Mouse (Mus musculus) MEL (cell line): ENCODE results near the gene Slc4a2. TPM values are rescaled to one million over a fixed set of nuclear protein-coding genes. Genes with fewer than 3 reads are reported as not detected.
A peak's percentile ranks its signal among the peaks of the same experiment; 100 is the strongest.

ENCODE experiments used
- DNase-seq: peaks from one replicate; pipeline ENCODE4 v3.0.0; 2011; ENCODE audit warnings: low read depth, low spot score
- H3K27ac ChIP-seq: 2 replicates; pipeline ENCODE4 v1.5.1; 2012; ENCODE audit warnings: low read depth, mild to moderate bottlenecking, control low read depth, low read length, moderate library complexity; ENCODE audit not compliant: control insufficient read depth
- H3K27me3 ChIP-seq, 2 experiments: fragments of 150-350 bp in 1 of 2; sonication (generic) in 1 of 2; 2 replicates each; pipeline ENCODE4 v1.6.1; 2012; ENCODE audit warnings: low read length in 2 of 2, mild to moderate bottlenecking in 2 of 2, improper control_type of control experiment in 1 of 2, moderate library complexity in 1 of 2; ENCODE audit not compliant: insufficient read depth in 2 of 2, control insufficient read depth in 1 of 2
- H3K36me3 ChIP-seq, 2 experiments: 2 replicates each; pipeline ENCODE4 v1.6.1; 2012 to 2014; ENCODE audit warnings: low read length in 2 of 2, improper control_type of control experiment in 1 of 2, inconsistent platforms in 1 of 2, mild to moderate bottlenecking in 1 of 2; ENCODE audit not compliant: insufficient read depth in 2 of 2, control insufficient read depth in 1 of 2
- H3K4me1 ChIP-seq, 2 experiments: fragments of 150-350 bp in 1 of 2; sonication (generic) in 1 of 2; 2 replicates each; pipeline ENCODE4 v1.6.1; 2012; ENCODE audit warnings: low read length in 2 of 2, improper control_type of control experiment in 1 of 2, mild to moderate bottlenecking in 1 of 2; ENCODE audit not compliant: insufficient read depth in 2 of 2, control insufficient read depth in 1 of 2
- H3K4me3 ChIP-seq, 2 experiments: fragments of 150-350 bp in 1 of 2; sonication (generic) in 1 of 2; 2 replicates each; pipeline ENCODE4 v1.5.1; 2012; ENCODE audit warnings: low read depth in 2 of 2, low read length in 2 of 2, mild to moderate bottlenecking in 2 of 2, moderate library complexity in 2 of 2, control low read depth in 1 of 2, improper control_type of control experiment in 1 of 2; ENCODE audit not compliant: control insufficient read depth in 1 of 2, insufficient read depth in 1 of 2
- H3K79me2 ChIP-seq: 2 replicates; pipeline ENCODE4 v1.6.1; 2012; ENCODE audit warnings: mild to moderate bottlenecking, low read length, moderate library complexity; ENCODE audit not compliant: control insufficient read depth, poor library complexity, insufficient read depth
- H3K9ac ChIP-seq: 2 replicates; pipeline ENCODE4 v1.6.1; 2012; ENCODE audit warnings: low read depth, mild to moderate bottlenecking, control low read depth, low read length, moderate library complexity; ENCODE audit not compliant: control insufficient read depth, poor library complexity, severe bottlenecking
- H3K9me3 ChIP-seq: fragments of 150-350 bp; sonication (generic); replicated peaks from 2 replicates; pipeline ENCODE4 v1.6.1; 2012; ENCODE audit warnings: mild to moderate bottlenecking, low read length, improper control_type of control experiment, moderate library complexity; ENCODE audit not compliant: insufficient read depth
- BHLHE40 ChIP-seq: IDR thresholded peaks from 2 replicates; pipeline ENCODE4 v1.6.1; 2012; ENCODE audit warnings: low read depth, mild to moderate bottlenecking, inconsistent platforms, low read length, improper control_type of control experiment, borderline replicate concordance
- CHD1 ChIP-seq: IDR thresholded peaks from 2 replicates; pipeline ENCODE4 v1.6.1; 2012; ENCODE audit warnings: low read depth, mild to moderate bottlenecking, inconsistent platforms, low read length, improper control_type of control experiment
- CHD2 ChIP-seq: IDR thresholded peaks from 2 replicates; pipeline ENCODE4 v1.6.1; 2011; ENCODE audit warnings: low read length, improper control_type of control experiment
- EP300 ChIP-seq, 2 experiments: IDR thresholded peaks; 2 replicates each; pipeline ENCODE4 v1.6.1; 2011; ENCODE audit warnings: improper control_type of control experiment in 2 of 2, low read length in 2 of 2, low read depth in 1 of 2, mild to moderate bottlenecking in 1 of 2
- ETS1 ChIP-seq: IDR thresholded peaks from 2 replicates; pipeline ENCODE4 v1.6.1; 2012; ENCODE audit warnings: low read depth, mild to moderate bottlenecking, inconsistent platforms, low read length, improper control_type of control experiment, moderate library complexity
- GABPA ChIP-seq: IDR thresholded peaks from 2 replicates; pipeline ENCODE4 v1.6.1; 2012; ENCODE audit warnings: low read depth, mild to moderate bottlenecking, inconsistent platforms, low read length, improper control_type of control experiment, moderate library complexity
- GATA1 ChIP-seq: IDR thresholded peaks from 2 replicates; pipeline ENCODE4 v1.6.1; 2011; ENCODE audit warnings: low read depth, low read length, improper control_type of control experiment
- HCFC1 ChIP-seq: IDR thresholded peaks from 2 replicates; pipeline ENCODE4 v1.6.1; 2012; ENCODE audit warnings: low read depth, mild to moderate bottlenecking, inconsistent platforms, low read length, improper control_type of control experiment, moderate library complexity
- JUND ChIP-seq: IDR thresholded peaks from 2 replicates; pipeline ENCODE4 v1.6.1; 2011; ENCODE audit warnings: low read depth, mild to moderate bottlenecking, improper control_type of control experiment, low read length
- MAX ChIP-seq: IDR thresholded peaks from 2 replicates; pipeline ENCODE4 v1.6.1; 2011; ENCODE audit warnings: low read length, improper control_type of control experiment
- MEF2A ChIP-seq: IDR thresholded peaks from 2 replicates; pipeline ENCODE4 v1.6.1; 2014; ENCODE audit warnings: low read depth, mild to moderate bottlenecking, inconsistent platforms, low read length, improper control_type of control experiment; ENCODE audit not compliant: poor library complexity, insufficient replicate concordance, severe bottlenecking; ENCODE audit errors: extremely low read depth
- MYB ChIP-seq: IDR thresholded peaks from 2 replicates; pipeline ENCODE4 v1.6.1; 2011; ENCODE audit warnings: mild to moderate bottlenecking, low read depth, low read length, improper control_type of control experiment
- MYC ChIP-seq: IDR thresholded peaks from 2 replicates; pipeline ENCODE4 v1.6.1; 2011; ENCODE audit warnings: low read depth, mild to moderate bottlenecking, low read length, improper control_type of control experiment, moderate library complexity
- NELFE ChIP-seq: IDR thresholded peaks from 2 replicates; pipeline ENCODE4 v1.6.1; 2011; ENCODE audit warnings: low read depth, low read length, improper control_type of control experiment
- POLR2AphosphoS5 ChIP-seq: IDR thresholded peaks from 2 replicates; pipeline ENCODE4 v1.6.1; 2012; ENCODE audit warnings: low read depth, borderline replicate concordance, mild to moderate bottlenecking, inconsistent platforms, low read length, moderate library complexity, mixed read lengths
- RCOR1 ChIP-seq: IDR thresholded peaks from 2 replicates; pipeline ENCODE4 v1.6.1; 2012; ENCODE audit warnings: low read depth, mild to moderate bottlenecking, inconsistent platforms, low read length, improper control_type of control experiment
- TAL1 ChIP-seq: IDR thresholded peaks from 2 replicates; pipeline ENCODE4 v1.6.1; 2012; ENCODE audit warnings: mild to moderate bottlenecking, inconsistent platforms, low read length, moderate library complexity, mixed read lengths
- TBP ChIP-seq: IDR thresholded peaks from 2 replicates; pipeline ENCODE4 v1.8.0; 2011; ENCODE audit warnings: low read depth, low read length, improper control_type of control experiment
- USF1 ChIP-seq: IDR thresholded peaks from 2 replicates; pipeline ENCODE4 v1.6.1; 2014; ENCODE audit warnings: low read depth, mild to moderate bottlenecking, inconsistent platforms, low read length, improper control_type of control experiment, moderate library complexity
- USF2 ChIP-seq, 2 experiments: IDR thresholded peaks; 2 replicates each; pipeline ENCODE4 v1.6.1; 2011 to 2012; ENCODE audit warnings: improper control_type of control experiment in 2 of 2, low read length in 2 of 2, borderline replicate concordance in 1 of 2, inconsistent platforms in 1 of 2, low read depth in 1 of 2, mild to moderate bottlenecking in 1 of 2; ENCODE audit not compliant: insufficient read depth in 1 of 2
- ZKSCAN1 ChIP-seq: IDR thresholded peaks from 2 replicates; pipeline ENCODE4 v1.6.1; 2012; ENCODE audit warnings: low read depth, mild to moderate bottlenecking, inconsistent platforms, low read length, improper control_type of control experiment, moderate library complexity
- polyA plus RNA-seq, 2 experiments: library from polyadenylated mRNA; stranded (reverse) in 1 of 2; unstranded in 1 of 2; fragments of >175 nt in 1 of 2; fragments of >200 nt in 1 of 2; gene quantifications; 2 replicates each; pipeline versions ENCODE4 v1.2.1 to v1.2.4; 2012; ENCODE audit warnings: low replicate concordance in 2 of 2, low read depth in 1 of 2; ENCODE audit not compliant: insufficient read length in 2 of 2, insufficient read depth in 1 of 2, missing spikeins in 1 of 2
- total RNA-seq: library from RNA; depleted of rRNA; stranded (reverse); fragments of 300-350 nt; gene quantifications from 2 replicates; pipeline ENCODE4 v1.2.3, GENCODE M21; 2012

The Slc4a2 gene
- total and polyA plus RNA-seq, 3 experiments = 20.9 to 56.3 TPM; not detected in 1

- TF ChIP-seq USF2 (IDR thresholded peaks at IDR 0.05; ENCODE audit: borderline replicate concordance in 1 of 2, insufficient read depth in 1 of 2, low read depth in 1 of 2, low read length in 2 of 2) (no peak), CHD2 (no peak), MYB (0 out of 2 replicates have a peak, but pooled peaks have one; percentile 21), POLR2AphosphoS5 (no peak), HCFC1 (no peak; the same call in 1 of the 2 replicates), BHLHE40 (no peak), ZKSCAN1 (no peak), GATA1 (peak; percentile 83), JUND (no peak), ETS1 (peak; percentile 53; the same call in 1 of the 2 replicates), USF1 (no peak), NELFE (0 out of 2 replicates have a peak, but pooled peaks have one; percentile 38), MAX (no peak), CHD1 (no peak)
Observed at GRCm38 (mm10) chr5:24378700-24379099, 44.9 kb upstream of the Slc4a2 start (continued).

- H3K9me3 ChIP-seq = no peaks in the 10 kb centered on the region
- peak overlapping the region; percentile 2 to 7; a peak in 1 of 4 replicates for H3K4me3 ChIP-seq
- peaks cover 22 to 66% of the 10 kb centered on the region in 2 experiments for H3K4me1 ChIP-seq
- peak overlapping the region; percentile 26 for H3K9ac ChIP-seq
- H3K79me2 ChIP-seq = no peaks in the 10 kb centered on the region; the same call in 1 of the 2 replicates
- H3K27ac ChIP-seq = peak overlapping the region; percentile 77
- 0 out of 2 replicates have a peak, but pooled peaks have one; percentile 25 for TF ChIP-seq TBP
- TF ChIP-seq EP300 (IDR thresholded peaks at IDR 0.05; ENCODE audit: low read depth in 1 of 2, low read length in 2 of 2) = peak; percentile 21 to 50; a peak in 3 of 4 replicates
- no peak for TF ChIP-seq GABPA
- no peak for TF ChIP-seq ZKSCAN1
- no peak for TF ChIP-seq NELFE
- no peak for TF ChIP-seq POLR2AphosphoS5
- no peak for TF ChIP-seq ETS1
- TF ChIP-seq MYC = no peak
- TF ChIP-seq RCOR1 = 0 out of 2 replicates have a peak, but pooled peaks have one; percentile 18
- no peak for TF ChIP-seq MEF2A
- no peak for TF ChIP-seq BHLHE40
- 0 out of 2 replicates have a peak, but pooled peaks have one; percentile 15 for TF ChIP-seq TAL1
- H3K27me3 ChIP-seq = no peaks in the 10 kb centered on the region
- H3K36me3 ChIP-seq = peaks cover 0 to 43% of the 10 kb centered on the region in 2 experiments; a peak in 2 of 4 replicates
- peak; percentile 62 for DNase-seq
Observed at GRCm38 (mm10) chr5:24379501-24379900, 44.1 kb upstream of the Slc4a2 start.
